Mouse (Mus musculus): ENCODE measurements around the gene Sync. TPM values are rescaled to one million over a fixed set of nuclear protein-coding genes. Genes with fewer than 3 reads are reported as not detected.
A peak's percentile ranks its signal among the peaks of the same experiment; 100 is the strongest.

Sync gene
- polyA plus RNA-seq, 1 experiment from 2014 or later, result 11.7 TPM

- Histone ChIP-seq H3K27ac (replicated peaks; ENCODE audit: low read depth, low read length) (no peak overlapping the region), H3K4me2 (ENCODE audit: low read depth, low read length) (no peak overlapping the region), H3K4me3 (ENCODE audit: low read depth, low read length) (no peak overlapping the region), H3K4me1 (ENCODE audit: control insufficient read depth, insufficient read depth, low read length) (peaks cover 6% of the 10 kb centered on the region; the same call in 1 of the 2 replicates), H3K9me3 (ENCODE audit: control insufficient read depth, low read length) (no peaks in the 10 kb centered on the region), H3K36me3 (ENCODE audit: control insufficient read depth, insufficient read depth, low read length) (no peaks in the 10 kb centered on the region), H3K27me3 (replicated peaks; ENCODE audit: control insufficient read depth, insufficient read depth, low read length) (no peaks in the 10 kb centered on the region), H3K9ac (ENCODE audit: low read depth, low read length) (no peak overlapping the region)
- 50% methylated on average over 1 of the region's 1 CpGs for WGBS
- DNase-seq (ENCODE audit: low spot score) (no peak), ATAC-seq (ENCODE audit: low read depth) (no peak)
Measured at GRCm38 (mm10) chr4:129268698-129269097, 18.7 kb upstream of the Sync start.

- no peaks in the 10 kb centered on the region for H3K9me3 ChIP-seq (ENCODE audit: control insufficient read depth, low read length)
- no peaks in the 10 kb centered on the region for H3K27me3 ChIP-seq (replicated peaks; ENCODE audit: control insufficient read depth, insufficient read depth, low read length)
- H3K4me1 ChIP-seq (ENCODE audit: control insufficient read depth, insufficient read depth, low read length), result peaks cover 6% of the 10 kb centered on the region; the same call in 1 of the 2 replicates
- WGBS, result 16% methylated on average over 15 of the region's 15 CpGs
- H3K4me3 ChIP-seq (ENCODE audit: low read depth, low read length), result no peak overlapping the region
- no peak overlapping the region for H3K27ac ChIP-seq (replicated peaks; ENCODE audit: low read depth, low read length)
- DNase-seq (ENCODE audit: low spot score) (peak; percentile 91), ATAC-seq (ENCODE audit: low read depth) (peak; percentile 92)
- peak overlapping the region; percentile 23 for H3K4me2 ChIP-seq (ENCODE audit: low read depth, low read length)
- no peaks in the 10 kb centered on the region for H3K36me3 ChIP-seq (ENCODE audit: control insufficient read depth, insufficient read depth, low read length)
- no peak overlapping the region for H3K9ac ChIP-seq (ENCODE audit: low read depth, low read length)
Measured at GRCm38 (mm10) chr4:129271991-129272755, 15.2 kb upstream of the Sync start.

- no peaks in the 10 kb centered on the region for H3K36me3 ChIP-seq (ENCODE audit: control insufficient read depth, insufficient read depth, low read length)
- WGBS, result 39% methylated on average over 5 of the region's 5 CpGs
- peak overlapping the region; percentile 23 for H3K4me2 ChIP-seq (ENCODE audit: low read depth, low read length)
- no peak overlapping the region for H3K4me3 ChIP-seq (ENCODE audit: low read depth, low read length)
- H3K4me1 ChIP-seq (ENCODE audit: control insufficient read depth, insufficient read depth, low read length), result peaks cover 6% of the 10 kb centered on the region; the same call in 1 of the 2 replicates
- no peak overlapping the region for H3K27ac ChIP-seq (replicated peaks; ENCODE audit: low read depth, low read length)
- H3K27me3 ChIP-seq (replicated peaks; ENCODE audit: control insufficient read depth, insufficient read depth, low read length), result no peaks in the 10 kb centered on the region
- H3K9me3 ChIP-seq (ENCODE audit: control insufficient read depth, low read length), result no peaks in the 10 kb centered on the region
- ATAC-seq (ENCODE audit: low read depth) (peak; percentile 78), DNase-seq (ENCODE audit: low spot score) (peak; percentile 91)
- no peak overlapping the region for H3K9ac ChIP-seq (ENCODE audit: low read depth, low read length)
Measured at GRCm38 (mm10) chr4:129272756-129273046, 14.7 kb upstream of the Sync start.

DNA sequence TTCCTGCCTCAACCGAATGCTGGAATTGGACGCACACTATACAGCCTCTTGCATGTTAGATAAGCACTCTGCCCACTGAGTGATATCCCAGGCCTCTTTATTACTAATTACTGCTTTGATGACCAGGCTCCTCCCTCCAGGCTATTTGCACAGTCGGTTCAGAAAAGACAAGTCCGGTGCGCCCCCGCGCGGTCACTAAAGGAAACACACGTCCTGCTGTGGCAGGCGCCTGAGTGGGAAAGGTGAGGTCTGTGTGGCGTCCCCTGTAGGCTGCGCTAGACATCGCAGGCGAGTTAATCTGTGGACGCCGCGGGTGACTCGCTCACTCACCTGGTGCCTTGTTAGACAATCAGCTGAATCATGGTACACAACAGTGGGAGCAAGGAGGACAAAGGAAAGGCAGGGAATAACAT, 11.0 kb upstream of the Sync start:
- Histone ChIP-seq H3K4me3 (ENCODE audit: low read depth, low read length) (no peak overlapping the region), H3K27ac (replicated peaks; ENCODE audit: low read depth, low read length) (no peak overlapping the region), H3K4me2 (ENCODE audit: low read depth, low read length) (no peak overlapping the region), H3K36me3 (ENCODE audit: control insufficient read depth, insufficient read depth, low read length) (no peaks in the 10 kb centered on the region), H3K9me3 (ENCODE audit: control insufficient read depth, low read length) (no peaks in the 10 kb centered on the region), H3K4me1 (ENCODE audit: control insufficient read depth, insufficient read depth, low read length) (peaks cover 6% of the 10 kb centered on the region; the same call in 1 of the 2 replicates), H3K27me3 (replicated peaks; ENCODE audit: control insufficient read depth, insufficient read depth, low read length) (no peaks in the 10 kb centered on the region), H3K9ac (ENCODE audit: low read depth, low read length) (no peak overlapping the region)
- DNase-seq (ENCODE audit: low spot score) (peak; percentile 91), ATAC-seq (ENCODE audit: low read depth) (peak; percentile 34)
- WGBS, result 4% methylated on average over 18 of the region's 18 CpGs

GRCm38 (mm10) chr4:129282786-129283185, 4.6 kb upstream of the Sync start:
- DNase-seq (ENCODE audit: low spot score) (no peak), ATAC-seq (ENCODE audit: low read depth) (no peak)
- no peak overlapping the region for H3K27ac ChIP-seq (replicated peaks; ENCODE audit: low read depth, low read length)
- no peaks in the 10 kb centered on the region for H3K9me3 ChIP-seq (ENCODE audit: control insufficient read depth, low read length)
- no peak overlapping the region for H3K4me2 ChIP-seq (ENCODE audit: low read depth, low read length)
- no peak overlapping the region for H3K9ac ChIP-seq (ENCODE audit: low read depth, low read length)
- peaks cover 10% of the 10 kb centered on the region; the same call in 1 of the 2 replicates for H3K4me1 ChIP-seq (ENCODE audit: control insufficient read depth, insufficient read depth, low read length)
- H3K4me3 ChIP-seq (ENCODE audit: low read depth, low read length), result no peak overlapping the region
- peaks cover 17% of the 10 kb centered on the region; the same call in 1 of the 2 replicates for H3K27me3 ChIP-seq (replicated peaks; ENCODE audit: control insufficient read depth, insufficient read depth, low read length)
- WGBS, result 76% methylated on average over 5 of the region's 5 CpGs
- H3K36me3 ChIP-seq (ENCODE audit: control insufficient read depth, insufficient read depth, low read length), result no peaks in the 10 kb centered on the region

- Histone ChIP-seq H3K4me3 (ENCODE audit: low read depth, low read length) (no peak overlapping the region), H3K36me3 (ENCODE audit: control insufficient read depth, insufficient read depth, low read length) (no peaks in the 10 kb centered on the region), H3K9ac (ENCODE audit: low read depth, low read length) (no peak overlapping the region), H3K4me1 (ENCODE audit: control insufficient read depth, insufficient read depth, low read length) (peaks cover 10% of the 10 kb centered on the region; the same call in 1 of the 2 replicates), H3K4me2 (ENCODE audit: low read depth, low read length) (no peak overlapping the region), H3K9me3 (ENCODE audit: control insufficient read depth, low read length) (no peaks in the 10 kb centered on the region), H3K27ac (replicated peaks; ENCODE audit: low read depth, low read length) (no peak overlapping the region), H3K27me3 (replicated peaks; ENCODE audit: control insufficient read depth, insufficient read depth, low read length) (peaks cover 17% of the 10 kb centered on the region; the same call in 1 of the 2 replicates)
- DNase-seq (ENCODE audit: low spot score) (no peak), ATAC-seq (ENCODE audit: low read depth) (no peak)
- 85% methylated on average over 5 of the region's 5 CpGs for WGBS
Measured at GRCm38 (mm10) chr4:129283226-129283625, 4.2 kb upstream of the Sync start.

DNA sequence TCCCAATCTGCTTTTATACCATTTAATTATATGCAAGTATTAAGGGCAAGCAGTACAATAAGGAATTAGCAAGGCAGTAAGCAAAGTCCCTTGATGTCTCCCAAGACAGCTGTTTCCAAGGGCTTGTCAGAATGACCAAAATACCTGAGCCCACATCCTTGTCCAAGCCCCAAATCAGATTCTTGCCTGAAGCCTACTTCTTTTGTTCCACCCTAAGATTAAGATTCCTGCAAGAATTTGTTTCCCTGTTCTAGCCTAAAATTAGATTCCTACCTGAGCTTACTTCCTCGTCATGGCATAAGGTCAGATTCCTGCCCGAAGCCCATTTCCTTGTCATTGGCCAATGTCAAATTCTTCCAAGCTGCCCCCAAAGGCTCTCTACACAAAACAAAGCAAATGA, 2.7 kb upstream of the Sync start:
- peaks cover 10% of the 10 kb centered on the region; the same call in 1 of the 2 replicates for H3K4me1 ChIP-seq (ENCODE audit: control insufficient read depth, insufficient read depth, low read length)
- 64% methylated on average over 2 of the region's 2 CpGs for WGBS
- ATAC-seq (ENCODE audit: low read depth) (no peak), DNase-seq (ENCODE audit: low spot score) (no peak)
- H3K9ac ChIP-seq (ENCODE audit: low read depth, low read length), result no peak overlapping the region
- H3K4me2 ChIP-seq (ENCODE audit: low read depth, low read length), result no peak overlapping the region
- no peaks in the 10 kb centered on the region for H3K36me3 ChIP-seq (ENCODE audit: control insufficient read depth, insufficient read depth, low read length)
- no peak overlapping the region for H3K27ac ChIP-seq (replicated peaks; ENCODE audit: low read depth, low read length)
- no peaks in the 10 kb centered on the region for H3K9me3 ChIP-seq (ENCODE audit: control insufficient read depth, low read length)
- H3K4me3 ChIP-seq (ENCODE audit: low read depth, low read length), result no peak overlapping the region
- H3K27me3 ChIP-seq (replicated peaks; ENCODE audit: control insufficient read depth, insufficient read depth, low read length), result peaks cover 17% of the 10 kb centered on the region; the same call in 1 of the 2 replicates

GRCm38 (mm10) chr4:129286001-129286682, 1.3 kb upstream of the Sync start:
- peak overlapping the region; percentile 99 for H3K4me2 ChIP-seq (ENCODE audit: low read depth, low read length)
- no peaks in the 10 kb centered on the region for H3K9me3 ChIP-seq (ENCODE audit: control insufficient read depth, low read length)
- peak; percentile 21; the same call in 1 of the 2 replicates for ATAC-seq (ENCODE audit: low read depth)
- peak overlapping the region; percentile 53; the same call in 1 of the 2 replicates for H3K4me3 ChIP-seq (ENCODE audit: low read depth, low read length)
- H3K27ac ChIP-seq (replicated peaks; ENCODE audit: low read depth, low read length), result peak overlapping the region; percentile 40; the same call in 1 of the 2 replicates
- H3K27me3 ChIP-seq (replicated peaks; ENCODE audit: control insufficient read depth, insufficient read depth, low read length), result peaks cover 17% of the 10 kb centered on the region; the same call in 1 of the 2 replicates
- H3K36me3 ChIP-seq (ENCODE audit: control insufficient read depth, insufficient read depth, low read length), result no peaks in the 10 kb centered on the region
- peaks cover 10% of the 10 kb centered on the region; the same call in 1 of the 2 replicates for H3K4me1 ChIP-seq (ENCODE audit: control insufficient read depth, insufficient read depth, low read length)
- 48% methylated on average over 5 of the region's 5 CpGs for WGBS
- H3K9ac ChIP-seq (ENCODE audit: low read depth, low read length), result 0 out of 2 replicates have a peak overlapping the region, but pooled peaks have one; percentile 25
- peak; percentile 69 for DNase-seq (ENCODE audit: low spot score)

Measured in embryonic facial prominence, embryonic 14.5 days (tissue).